Mouse (Mus musculus): Measurements from ENCODE around the gene Samd9l.
A peak's percentile ranks its signal among the peaks of the same experiment; 100 is the strongest.
"Not testable (repeated sequence)": the region's sequence is repeated elsewhere in the genome, so short reads cannot be mapped to it uniquely, and the experiment has no call there.

Gene Samd9l

GRCm38 (mm10) chr6:3341479-3341878 is 57.9 kb downstream of the Samd9l start:
- DNase-seq: no peak

DNA sequence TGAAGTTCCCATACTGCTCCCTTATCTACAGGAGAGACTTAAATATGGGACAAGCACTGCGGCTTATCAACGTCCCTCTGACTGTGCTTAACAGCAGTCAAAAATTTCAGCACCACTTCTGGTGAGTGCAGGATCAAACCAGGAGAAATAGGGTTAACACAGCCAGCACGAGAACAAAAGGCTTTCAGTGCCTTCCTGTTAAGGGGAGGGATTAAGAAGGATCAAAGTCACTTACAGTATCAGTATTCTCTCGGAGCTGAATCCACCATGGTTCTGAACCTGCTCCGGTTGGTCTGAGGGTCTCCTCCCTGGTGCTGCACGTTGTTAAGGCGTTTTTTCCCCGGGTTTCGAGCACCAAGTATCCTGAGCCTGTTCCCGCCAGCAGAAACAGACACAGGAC is 58.4 kb downstream of the Samd9l start:
- not testable (repeated sequence) for DNase-seq

GRCm38 (mm10) chr6:3339131-3339530 is 60.2 kb downstream of the Samd9l start:
- peak; percentile 71 for DNase-seq
